Mouse (Mus musculus) CH12.LX (cell line): ENCODE measurements around the gene Ubr4.
"Not testable (repeated sequence)": the region's sequence is repeated elsewhere in the genome, so short reads cannot be mapped to it uniquely, and the experiment has no call there.

Experiments
- CTCF ChIP-seq, 2 experiments: IDR thresholded peaks in 1 of 2; conservative IDR thresholded peaks in 1 of 2; 2 replicates each; pipeline ENCODE4 v1.5.1; 2011 to 2012; ENCODE audit warnings: low read depth in 2 of 2, low read length in 2 of 2, improper control_type of control experiment in 1 of 2, inconsistent platforms in 1 of 2, mild to moderate bottlenecking in 1 of 2, moderate library complexity in 1 of 2
- ELF1 ChIP-seq: IDR thresholded peaks from 2 replicates; pipeline ENCODE4 v1.6.1; 2014; ENCODE audit warnings: low read depth, mild to moderate bottlenecking, inconsistent platforms, low read length, improper control_type of control experiment
- EP300 ChIP-seq: IDR thresholded peaks from 2 replicates; pipeline ENCODE4 v1.6.1; 2011; ENCODE audit warnings: low read length, improper control_type of control experiment
- ETS1 ChIP-seq: conservative IDR thresholded peaks from 2 replicates; pipeline ENCODE4 v1.6.1; 2012; ENCODE audit warnings: low read depth, mild to moderate bottlenecking, inconsistent platforms, low read length, improper control_type of control experiment, moderate library complexity
- MAZ ChIP-seq: IDR thresholded peaks from 2 replicates; pipeline ENCODE4 v1.6.1; 2012; ENCODE audit warnings: low read depth, mild to moderate bottlenecking, inconsistent platforms, low read length, improper control_type of control experiment, moderate library complexity
- POLR2A ChIP-seq: IDR thresholded peaks from 2 replicates; pipeline ENCODE4 v1.6.1; 2011; ENCODE audit warnings: low read depth, mild to moderate bottlenecking, improper control_type of control experiment, low read length
- POLR2AphosphoS2 ChIP-seq: IDR thresholded peaks from 2 replicates; pipeline ENCODE4 v1.6.1; 2011; ENCODE audit warnings: low read depth, low read length, improper control_type of control experiment
- ZC3H11A ChIP-seq: IDR thresholded peaks from 2 replicates; pipeline ENCODE4 v1.6.1; 2012; ENCODE audit warnings: low read depth, mild to moderate bottlenecking, inconsistent platforms, low read length, improper control_type of control experiment

- TF ChIP-seq ZC3H11A; CTCF (conservative IDR thresholded peaks at IDR 0.05 in 1 of 2, IDR thresholded peaks at IDR 0.05 in 1 of 2; ENCODE audit: low read depth in 2 of 2, low read length in 2 of 2); POLR2AphosphoS2; MAZ; ELF1; POLR2A; EP300; ETS1: not testable (repeated sequence)
Measured at GRCm38 (mm10) chr4:139385841-139386240, 33.4 kb downstream of the Ubr4 start.
